Mouse (Mus musculus) neural tube, embryonic 14.5 days (tissue): ENCODE measurements around the gene Wbp1l. TPM values are rescaled to one million over a fixed set of nuclear protein-coding genes. Genes with fewer than 3 reads are reported as not detected.

ENCODE experiments used
- ATAC-seq: fragments of 200-750 bp; cut with Nextera tagmentation; 2 replicates; pipeline ENCODE4 v1.8.0; 2017; ENCODE audit warnings: low read depth, mild to moderate bottlenecking, moderate TSS enrichment, moderate library complexity
- H3K27ac ChIP-seq: fragments of 300-500 bp; sonication (generic); 2 replicates; pipeline ENCODE4 v1.5.1; 2014; ENCODE audit warnings: low read depth, mild to moderate bottlenecking, control low read depth, low read length, moderate library complexity, mixed read lengths
- H3K27me3 ChIP-seq: fragments of 300-500 bp; sonication (generic); 2 replicates; pipeline ENCODE4 v1.6.1; 2014; ENCODE audit warnings: low read length; ENCODE audit not compliant: control insufficient read depth, insufficient read depth
- H3K36me3 ChIP-seq: fragments of 300-500 bp; sonication (generic); 2 replicates; pipeline ENCODE4 v1.6.1; 2014; ENCODE audit warnings: low read length, mixed read lengths; ENCODE audit not compliant: control insufficient read depth, insufficient read depth
- H3K4me1 ChIP-seq: fragments of 300-500 bp; sonication (generic); 2 replicates; pipeline ENCODE4 v1.6.1; 2014; ENCODE audit warnings: low read length; ENCODE audit not compliant: control insufficient read depth, insufficient read depth
- H3K4me2 ChIP-seq: fragments of 300-500 bp; sonication (generic); 2 replicates; pipeline ENCODE4 v1.6.1; 2014; ENCODE audit warnings: mild to moderate bottlenecking, low read depth, low read length, control low read depth
- H3K4me3 ChIP-seq: fragments of 300-500 bp; sonication (generic); 2 replicates; pipeline ENCODE4 v1.5.1; 2014; ENCODE audit warnings: low read depth, low read length, control low read depth, mixed read lengths
- H3K9ac ChIP-seq: fragments of 300-500 bp; sonication (generic); replicated peaks from 2 replicates; pipeline ENCODE4 v1.6.1; 2014; ENCODE audit warnings: low read depth, mild to moderate bottlenecking, control low read depth, low read length, mixed read lengths
- H3K9me3 ChIP-seq: fragments of 300-500 bp; sonication (generic); 2 replicates; pipeline ENCODE4 v1.6.1; 2016; ENCODE audit warnings: low read length; ENCODE audit not compliant: control insufficient read depth
- WGBS: fragments of 180-500 bp; shearing (Covaris S2); extraction: QIAGEN DNeasy Blood & Tissue Kit; methylation state at CpG from one replicate; pipeline ENCODE4 v1.1.7; 2014; 5-methylcytosine and 5-hydroxymethylcytosine counted together
- polyA plus RNA-seq: library from polyadenylated mRNA; unstranded; fragments of >200 nt; fragmentation: Nextera tagmentation; extraction: Ambion mirVana; gene quantifications from 2 replicates; pipeline ENCODE4 v1.2.1, GENCODE M21; 2014

Gene Wbp1l
- polyA plus RNA-seq, 1 experiment from 2014 or later = 28.2 TPM

DNA sequence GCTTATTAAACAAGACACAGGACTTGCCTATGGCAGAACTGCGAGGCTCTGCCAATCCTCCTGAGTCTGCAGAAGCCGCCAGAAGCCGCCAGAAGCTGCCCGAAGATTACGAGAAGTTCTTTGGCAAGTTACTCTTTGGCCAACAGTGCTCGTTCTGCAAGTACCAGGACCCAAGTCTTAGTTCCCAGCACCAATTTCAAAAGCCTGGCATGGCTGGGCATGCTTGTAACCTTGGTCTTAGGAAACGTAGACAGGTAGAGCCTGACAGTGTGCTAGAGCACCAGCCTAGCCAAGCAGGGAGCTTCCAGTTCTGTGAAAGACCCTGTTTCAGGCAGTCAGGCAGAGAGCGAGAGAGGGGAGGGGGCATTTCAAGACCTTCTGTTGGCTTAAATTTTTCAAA, 97.6 kb downstream of the Wbp1l start:
- H3K4me2 ChIP-seq = no peak overlapping the region
- H3K4me1 ChIP-seq = no peaks in the 10 kb centered on the region
- H3K9ac ChIP-seq = no peak overlapping the region
- H3K27me3 ChIP-seq = no peaks in the 10 kb centered on the region
- H3K36me3 ChIP-seq = peaks cover 5% of the 10 kb centered on the region; the same call in 1 of the 2 replicates
- WGBS = 96% methylated on average over 8 of the region's 8 CpGs
- ATAC-seq = no peak
- no peak overlapping the region for H3K27ac ChIP-seq
- H3K9me3 ChIP-seq = no peaks in the 10 kb centered on the region
- H3K4me3 ChIP-seq = no peak overlapping the region

DNA sequence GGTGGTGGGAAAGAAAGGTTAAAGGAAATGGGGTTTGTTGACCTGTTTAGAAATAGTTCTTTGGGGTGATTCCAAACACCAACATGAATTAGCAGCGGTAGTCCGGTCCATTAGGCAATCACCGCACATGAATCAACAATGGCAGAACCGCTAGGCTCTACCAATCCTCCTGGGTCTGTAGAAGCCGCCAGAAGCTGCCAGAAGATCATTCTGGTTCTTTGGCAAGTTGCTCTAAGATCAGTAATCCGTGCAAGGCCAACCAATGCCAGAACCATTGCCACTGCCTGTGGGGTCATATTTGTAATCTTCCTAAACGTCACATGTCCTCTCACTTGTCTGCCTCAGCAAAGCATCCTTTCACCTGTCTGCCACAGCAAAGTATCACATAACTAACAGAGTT, 98.1 kb downstream of the Wbp1l start:
- Histone ChIP-seq H3K4me3 (no peak overlapping the region), H3K27me3 (no peaks in the 10 kb centered on the region), H3K27ac (no peak overlapping the region), H3K9me3 (no peaks in the 10 kb centered on the region), H3K9ac (no peak overlapping the region), H3K36me3 (peaks cover 5% of the 10 kb centered on the region; the same call in 1 of the 2 replicates), H3K4me2 (no peak overlapping the region), H3K4me1 (no peaks in the 10 kb centered on the region)
- ATAC-seq = no peak
- 91% methylated on average over 7 of the region's 7 CpGs for WGBS

GRCm38 (mm10) chr19:46697840-46698517, 99.1 kb downstream of the Wbp1l start:
- no peaks in the 10 kb centered on the region for H3K4me1 ChIP-seq
- H3K36me3 ChIP-seq = peaks cover 5% of the 10 kb centered on the region; the same call in 1 of the 2 replicates
- no peak overlapping the region for H3K4me2 ChIP-seq
- no peaks in the 10 kb centered on the region for H3K27me3 ChIP-seq
- H3K4me3 ChIP-seq = no peak overlapping the region
- 56% methylated on average over 19 of the region's 19 CpGs for WGBS
- H3K27ac ChIP-seq = no peak overlapping the region
- H3K9me3 ChIP-seq = no peaks in the 10 kb centered on the region
- H3K9ac ChIP-seq = no peak overlapping the region
- no peak for ATAC-seq

GRCm38 (mm10) chr19:46699011-46699481, 100.2 kb downstream of the Wbp1l start:
- no peak overlapping the region for H3K9ac ChIP-seq
- H3K9me3 ChIP-seq = no peaks in the 10 kb centered on the region
- H3K4me3 ChIP-seq = no peak overlapping the region
- H3K4me1 ChIP-seq = no peaks in the 10 kb centered on the region
- H3K27ac ChIP-seq = no peak overlapping the region
- WGBS = 80% methylated on average over 10 of the region's 10 CpGs
- H3K36me3 ChIP-seq = peaks cover 5% of the 10 kb centered on the region; the same call in 1 of the 2 replicates
- no peak for ATAC-seq
- no peak overlapping the region for H3K4me2 ChIP-seq
- no peaks in the 10 kb centered on the region for H3K27me3 ChIP-seq

DNA sequence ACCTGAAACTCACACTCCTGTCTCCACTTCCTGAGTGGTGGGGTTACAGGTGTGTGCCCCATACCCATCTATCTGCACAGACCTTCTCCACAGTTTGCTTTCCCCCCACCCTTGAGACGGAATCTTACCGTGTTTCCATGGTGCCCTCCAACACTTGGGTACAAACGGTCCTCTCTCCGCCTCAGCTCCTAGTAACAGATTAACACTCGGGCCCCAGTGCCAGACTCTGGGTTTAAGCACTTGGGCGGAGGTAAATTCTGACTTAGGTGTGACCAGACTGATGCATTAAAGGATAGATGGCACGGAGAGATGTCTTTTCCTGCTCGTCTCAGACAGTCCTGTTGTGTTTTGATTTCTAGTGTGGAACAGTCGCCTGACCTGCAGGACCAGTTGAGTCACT, 102.3 kb downstream of the Wbp1l start:
- no peak overlapping the region for H3K4me2 ChIP-seq
- no peak overlapping the region for H3K27ac ChIP-seq
- no peaks in the 10 kb centered on the region for H3K27me3 ChIP-seq
- no peak overlapping the region for H3K9ac ChIP-seq
- 92% methylated on average over 9 of the region's 9 CpGs for WGBS
- H3K4me1 ChIP-seq = no peaks in the 10 kb centered on the region
- H3K4me3 ChIP-seq = no peak overlapping the region
- H3K9me3 ChIP-seq = no peaks in the 10 kb centered on the region
- ATAC-seq = no peak
- no peaks in the 10 kb centered on the region for H3K36me3 ChIP-seq

DNA sequence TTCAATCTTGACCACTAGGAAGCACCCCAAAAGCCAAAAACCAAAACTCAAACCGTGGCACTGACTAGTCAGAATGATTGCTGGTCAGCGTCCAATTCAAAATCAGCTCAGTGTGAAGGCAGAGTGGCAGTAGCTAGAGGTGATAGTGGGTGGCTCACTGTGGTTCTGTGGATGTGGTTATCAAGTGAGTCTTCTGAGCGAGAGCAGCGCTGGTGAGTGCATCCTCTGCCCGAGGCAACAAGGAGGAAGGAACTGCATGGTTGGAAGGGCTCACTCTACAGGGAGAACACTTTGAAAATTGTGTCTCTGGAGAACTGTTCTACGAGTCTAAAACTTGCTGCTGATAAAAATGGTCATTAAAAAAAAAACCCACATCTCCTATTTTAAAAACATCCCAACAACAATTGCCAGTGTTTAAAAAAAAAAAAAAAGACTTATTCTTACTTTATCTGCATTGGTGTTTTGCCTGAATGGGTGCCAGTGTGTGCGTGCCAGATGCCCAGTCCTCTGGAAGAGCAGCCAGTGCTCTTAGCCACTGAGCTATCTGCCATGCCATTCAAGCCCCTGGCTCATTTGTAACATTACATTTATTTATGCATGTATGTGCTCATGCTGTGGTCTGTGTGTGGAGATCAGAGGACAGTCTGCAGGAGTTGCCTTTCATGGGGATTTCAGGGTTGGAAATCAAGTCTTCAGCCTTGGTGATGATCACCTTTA, 107.1 kb downstream of the Wbp1l start:
- no peaks in the 10 kb centered on the region for H3K27me3 ChIP-seq
- WGBS = 69% methylated on average over 7 of the region's 7 CpGs
- H3K4me1 ChIP-seq = peaks cover 9% of the 10 kb centered on the region; the same call in 1 of the 2 replicates
- H3K9me3 ChIP-seq = no peaks in the 10 kb centered on the region
- no peak overlapping the region for H3K9ac ChIP-seq
- no peak for ATAC-seq
- H3K4me2 ChIP-seq = no peak overlapping the region
- no peak overlapping the region for H3K4me3 ChIP-seq
- H3K36me3 ChIP-seq = no peaks in the 10 kb centered on the region
- no peak overlapping the region for H3K27ac ChIP-seq

GRCm38 (mm10) chr19:46706540-46707295, 107.8 kb downstream of the Wbp1l start:
- H3K27ac ChIP-seq = no peak overlapping the region
- H3K9me3 ChIP-seq = no peaks in the 10 kb centered on the region
- no peak for ATAC-seq
- 83% methylated on average over 9 of the region's 9 CpGs for whole genome bisulfite sequencing
- H3K4me3 ChIP-seq = peak overlapping the region; percentile 39
- H3K9ac ChIP-seq = peak overlapping the region; percentile 46; the same call in 1 of the 2 replicates
- peak overlapping the region; percentile 65; the same call in 1 of the 2 replicates for H3K4me2 ChIP-seq
- no peaks in the 10 kb centered on the region for H3K36me3 ChIP-seq
- H3K4me1 ChIP-seq = peaks cover 9% of the 10 kb centered on the region; the same call in 1 of the 2 replicates
- no peaks in the 10 kb centered on the region for H3K27me3 ChIP-seq
